Mouse (Mus musculus) ES-E14 (cell line): ENCODE measurements around the gene Pdcd10. TPM values are rescaled to one million over a fixed set of nuclear protein-coding genes. Genes with fewer than 3 reads are reported as not detected.

Experiments
- DNase-seq: peaks from one replicate; pipeline ENCODE4 v3.0.0-alpha.2; 2013; ENCODE audit warnings: low read depth, low spot score
- H3K27ac ChIP-seq: 2 replicates; pipeline ENCODE4 v1.5.1; 2012; ENCODE audit warnings: low read depth, mild to moderate bottlenecking, low read length, moderate library complexity, mixed read lengths; ENCODE audit not compliant: poor library complexity, insufficient read depth, severe bottlenecking
- H3K36me3 ChIP-seq: 2 replicates; pipeline ENCODE4 v1.6.1; 2012; ENCODE audit warnings: mild to moderate bottlenecking, low read length, moderate library complexity, mixed read lengths; ENCODE audit not compliant: control insufficient read depth, poor library complexity, insufficient read depth, severe bottlenecking
- H3K4me1 ChIP-seq, 2 experiments: fragments of 150-350 bp in 1 of 2; sonication (generic) in 1 of 2; 2 replicates each; pipeline ENCODE4 v1.6.1; 2012; ENCODE audit warnings: low read length in 2 of 2, mild to moderate bottlenecking in 1 of 2, mixed read lengths in 1 of 2; ENCODE audit not compliant: control insufficient read depth in 2 of 2, insufficient read depth in 2 of 2, poor library complexity in 1 of 2
- H3K4me3 ChIP-seq, 2 experiments: fragments of 150-350 bp in 1 of 2; sonication (generic) in 1 of 2; 2 replicates each; pipeline ENCODE4 v1.5.1; 2012; ENCODE audit warnings: low read length in 2 of 2, low read depth in 1 of 2, mild to moderate bottlenecking in 1 of 2, mixed read lengths in 1 of 2; ENCODE audit not compliant: insufficient read depth in 1 of 2, poor library complexity in 1 of 2, severe bottlenecking in 1 of 2
- H3K9ac ChIP-seq: 2 replicates; pipeline ENCODE4 v1.6.1; 2012; ENCODE audit warnings: low read depth, mild to moderate bottlenecking, low read length, mixed read lengths; ENCODE audit not compliant: poor library complexity, insufficient read depth, severe bottlenecking
- H3K9me3 ChIP-seq: fragments of 150-350 bp; sonication (generic); 2 replicates; pipeline ENCODE4 v1.6.1; 2012; ENCODE audit warnings: low read depth, mild to moderate bottlenecking, low read length; ENCODE audit not compliant: control insufficient read depth, insufficient read depth
- CHD2 ChIP-seq: IDR thresholded peaks from 2 replicates; pipeline ENCODE4 v1.6.1; 2014; ENCODE audit warnings: mild to moderate bottlenecking, low read depth, low read length, inconsistent platforms
- HCFC1 ChIP-seq: IDR thresholded peaks from 2 replicates; pipeline ENCODE4 v1.6.1; 2012; ENCODE audit warnings: low read length, inconsistent platforms, borderline replicate concordance; ENCODE audit not compliant: insufficient read depth
- MAFK ChIP-seq: IDR thresholded peaks from 2 replicates; pipeline ENCODE4 v1.6.1; 2014; ENCODE audit warnings: mild to moderate bottlenecking, low read depth, low read length, inconsistent platforms; ENCODE audit not compliant: insufficient read depth
- ZC3H11A ChIP-seq: IDR thresholded peaks from 2 replicates; pipeline ENCODE4 v1.6.1; 2012; ENCODE audit warnings: low read depth, mild to moderate bottlenecking, inconsistent platforms, low read length, borderline replicate concordance
- ZNF384 ChIP-seq: IDR thresholded peaks from 2 replicates; pipeline ENCODE4 v1.6.1; 2012; ENCODE audit warnings: low read depth, low read length, inconsistent platforms
- in situ Hi-C, 2 experiments: fragments of 600-800 bp; cut with MboI; formaldehyde crosslinking; loops; one replicate each; pipeline ENCODE4 v1.15.1; 2025; ENCODE audit warnings: low sequenced_read_pairs in 2 of 2, inconsistent platforms in 1 of 2; ENCODE audit not compliant: unreplicated experiment in 2 of 2
- total RNA-seq: library from RNA; depleted of rRNA; stranded (reverse); fragments of 300-350 nt; gene quantifications from 2 replicates; pipeline ENCODE4 v1.2.3, GENCODE M21; 2012; rRNA removed

Pdcd10 gene
- total RNA-seq, 1 experiment: 51.0 TPM

GRCm38 (mm10) chr3:75492913-75493312 lies 63.7 kb downstream of the Pdcd10 start:
- Histone ChIP-seq H3K4me3 (no peak overlapping the region), H3K27ac (no peak overlapping the region), H3K9ac (no peak overlapping the region), H3K36me3 (no peaks in the 10 kb centered on the region), H3K9me3 (no peaks in the 10 kb centered on the region), H3K4me1 (no peaks in the 10 kb centered on the region)
- in situ Hi-C loops: no loop called here
- TF ChIP-seq CHD2: no peak
- no peak for TF ChIP-seq ZC3H11A
- no peak for TF ChIP-seq ZNF384
- TF ChIP-seq MAFK: no peak
- no peak for TF ChIP-seq HCFC1
- no peak for DNase-seq

- Histone ChIP-seq H3K9ac (no peak within 1 kb of the TSS), H3K27ac (no peak within 1 kb of the TSS)
- in situ Hi-C loops: no loop called here
These were observed 74.6 kb downstream of the Pdcd10 start, which contains the start of gene Wdr49 for GRCm38 (mm10) chr3:75482056-75482455. TSS of gene Wdr49 (minus strand) at chr3:75482156.

GRCm38 (mm10) chr3:75475106-75475505 lies 81.5 kb downstream of the Pdcd10 start:
- H3K4me1 ChIP-seq: no peaks in the 10 kb centered on the region
- H3K9me3 ChIP-seq: no peaks in the 10 kb centered on the region
- DNase-seq: no peak
- H3K9ac ChIP-seq: no peak overlapping the region
- H3K4me3 ChIP-seq: no peak overlapping the region
- TF ChIP-seq CHD2 (no peak), ZC3H11A (no peak), MAFK (no peak), ZNF384 (no peak), HCFC1 (no peak)
- in situ Hi-C loops: no loop called here
- no peaks in the 10 kb centered on the region for H3K36me3 ChIP-seq
- H3K27ac ChIP-seq: no peak overlapping the region

More at GRCm38 (mm10) chr3:75482056-75482455, 74.6 kb downstream of the Pdcd10 start, which contains the start of gene Wdr49:
- Histone ChIP-seq H3K4me3 (no peak within 1 kb of the TSS), H3K36me3 (no peaks in the 10 kb centered on the region), H3K9me3 (no peaks in the 10 kb centered on the region), H3K4me1 (no peaks in the 10 kb centered on the region)
- no peak for TF ChIP-seq HCFC1
- no peak for DNase-seq

GRCm38 (mm10) chr3:75474657-75475056 lies 82.0 kb downstream of the Pdcd10 start:
- H3K9me3 ChIP-seq: no peaks in the 10 kb centered on the region
- DNase-seq: no peak
- no peaks in the 10 kb centered on the region for H3K4me1 ChIP-seq
- no peak overlapping the region for H3K27ac ChIP-seq
- in situ Hi-C loops: no loop called here
- H3K4me3 ChIP-seq: no peak overlapping the region
- no peaks in the 10 kb centered on the region for H3K36me3 ChIP-seq
- TF ChIP-seq HCFC1 (no peak), ZNF384 (no peak), ZC3H11A (no peak), MAFK (no peak), CHD2 (no peak)
- no peak overlapping the region for H3K9ac ChIP-seq

GRCm38 (mm10) chr3:75468154-75468553 lies 88.5 kb downstream of the Pdcd10 start:
- TF ChIP-seq ZC3H11A: no peak
- no peak for TF ChIP-seq CHD2
- no peak for TF ChIP-seq HCFC1
- no peak for TF ChIP-seq ZNF384
- TF ChIP-seq MAFK: no peak
- Histone ChIP-seq H3K36me3 (no peaks in the 10 kb centered on the region), H3K9ac (no peak overlapping the region), H3K27ac (no peak overlapping the region), H3K4me1 (no peaks in the 10 kb centered on the region), H3K9me3 (no peaks in the 10 kb centered on the region), H3K4me3 (no peak overlapping the region)
- no peak for DNase-seq
- in situ Hi-C loops: no loop called here

Other genes starting within 250 kb of the Pdcd10 start
- gene Wdr49, start 74.7 kb downstream of the Pdcd10 start, total RNA-seq: not detected in 2 replicates
- 5.7 and 8.8 TPM in 2 replicates for gene Serpini1, start 691 bp upstream of the Pdcd10 start, total RNA-seq
- not detected in 2 replicates for gene Gm29133, start 191.3 kb upstream of the Pdcd10 start, total RNA-seq